Mouse (Mus musculus) thymus, postnatal 36 days (tissue): ENCODE results near the gene Ttc24.
A peak's percentile ranks its signal among the peaks of the same experiment; 100 is the strongest.

Source experiments
- DNase-seq, 2 experiments: peaks; one replicate each; pipeline ENCODE4 v3.0.0; 2022; ENCODE audit warnings: mixed read lengths in 2 of 2

The Ttc24 gene

GRCm38 (mm10) chr3:88077441-88077840 is 663 bp downstream of the Ttc24 start:
- DNase-seq: no peak

- no peak for DNase-seq
Measured at GRCm38 (mm10) chr3:88074766-88075165, 3.3 kb downstream of the Ttc24 start.

- DNase-seq: no peak
Measured at GRCm38 (mm10) chr3:88074351-88074750, 3.8 kb downstream of the Ttc24 start.

- DNase-seq: no peak
Measured at GRCm38 (mm10) chr3:88073631-88074030, 4.5 kb downstream of the Ttc24 start.

DNA sequence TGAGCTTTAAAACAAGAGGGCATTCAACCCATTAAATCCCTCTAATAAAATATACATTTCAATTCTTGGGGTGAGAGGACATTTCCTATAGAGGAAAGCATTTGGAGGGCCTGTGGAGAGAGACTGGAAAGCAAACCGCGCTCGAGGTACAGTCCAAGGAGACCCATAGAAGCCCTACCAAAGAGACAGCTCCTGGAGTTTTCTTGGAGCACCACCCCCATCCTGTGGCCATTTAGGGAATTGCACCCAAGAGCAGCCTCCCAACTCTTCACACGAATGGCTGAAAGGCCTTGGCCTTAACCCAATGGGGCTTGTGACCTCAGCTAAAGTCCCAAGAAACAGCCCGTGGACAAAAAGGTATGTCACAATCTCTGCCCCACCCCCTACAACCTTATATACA is 6.3 kb downstream of the Ttc24 start:
- peak; percentile 77 to 82 for DNase-seq

DNA sequence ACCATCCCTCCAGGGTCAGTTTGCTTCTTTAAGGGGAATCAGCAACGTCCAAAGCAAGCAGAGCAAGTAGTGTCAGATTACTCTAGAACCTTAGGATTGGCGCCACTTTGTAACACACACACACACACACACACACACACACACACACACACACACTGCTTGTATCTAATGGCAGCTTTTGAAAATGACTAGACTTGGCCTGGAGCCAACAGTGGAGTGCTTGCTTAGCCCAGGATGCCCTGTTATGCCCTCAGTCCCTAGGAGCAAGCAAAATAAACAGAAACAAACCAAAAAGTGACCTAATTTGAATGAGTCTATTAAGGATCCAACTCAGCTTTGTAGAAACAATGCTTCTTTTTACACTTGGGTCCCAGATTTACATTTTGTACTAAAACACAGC is 9.7 kb downstream of the Ttc24 start:
- no peak for DNase-seq

- peak; percentile 82 to 85 for DNase-seq
Measured at GRCm38 (mm10) chr3:88057902-88058696, 20.0 kb downstream of the Ttc24 start, which contains the start of gene Naxe. Gene Naxe, minus strand, starts transcription at chr3:88058495.

- DNase-seq: no peak
Measured at GRCm38 (mm10) chr3:88057030-88057429, 21.1 kb downstream of the Ttc24 start.

GRCm38 (mm10) chr3:88049532-88049931 is 28.6 kb downstream of the Ttc24 start:
- no peak for DNase-seq

DNA sequence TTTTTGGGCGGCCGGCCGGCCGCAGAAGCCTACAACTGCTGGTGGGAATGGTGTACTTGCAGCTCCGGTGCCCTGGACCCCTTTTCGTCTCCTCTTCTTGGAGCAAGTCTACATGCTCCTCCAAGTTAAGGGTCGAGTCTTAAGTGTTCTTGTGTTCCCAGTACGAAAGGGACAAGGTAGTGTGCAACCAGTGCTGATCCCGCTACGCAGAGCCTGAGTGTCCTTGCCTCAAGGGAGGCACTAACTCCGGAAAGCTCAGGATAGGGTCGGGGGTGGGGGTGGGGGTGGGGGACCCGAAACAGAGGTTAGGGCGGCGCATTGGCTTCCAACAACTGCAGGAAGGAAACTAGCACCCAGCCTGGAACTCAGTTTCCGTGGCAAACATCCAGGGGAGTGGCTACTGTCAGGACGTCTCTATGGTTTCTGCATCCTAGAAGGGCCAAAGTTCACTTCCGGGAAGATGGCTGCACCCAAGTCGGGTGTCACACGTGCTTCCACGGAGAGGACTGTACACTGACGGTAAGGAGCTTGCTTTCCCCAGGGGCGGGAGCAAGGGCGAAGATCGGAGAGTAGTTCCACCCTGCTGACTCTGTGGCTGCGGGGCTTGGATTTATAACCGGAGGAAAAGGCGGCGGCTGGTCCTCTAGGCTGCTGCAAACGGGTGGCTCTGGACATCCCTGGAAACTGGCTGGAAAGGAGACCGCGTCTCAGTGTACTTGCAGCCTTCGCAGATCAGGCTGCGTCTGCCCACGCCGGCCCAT is 35.3 kb downstream of the Ttc24 start, which contains the start of gene Gpatch4:
Gene Gpatch4 (plus strand): TSS at position 448 of the 761 bp plus-strand sequence.
- peak; percentile 73 to 81 for DNase-seq

- no peak for DNase-seq
Measured at GRCm38 (mm10) chr3:88035561-88036293, 42.4 kb downstream of the Ttc24 start.

- DNase-seq: no peak
Measured at GRCm38 (mm10) chr3:88033506-88033905, 44.6 kb downstream of the Ttc24 start.

GRCm38 (mm10) chr3:88030608-88031395 is 47.3 kb downstream of the Ttc24 start:
- no peak for DNase-seq

DNA sequence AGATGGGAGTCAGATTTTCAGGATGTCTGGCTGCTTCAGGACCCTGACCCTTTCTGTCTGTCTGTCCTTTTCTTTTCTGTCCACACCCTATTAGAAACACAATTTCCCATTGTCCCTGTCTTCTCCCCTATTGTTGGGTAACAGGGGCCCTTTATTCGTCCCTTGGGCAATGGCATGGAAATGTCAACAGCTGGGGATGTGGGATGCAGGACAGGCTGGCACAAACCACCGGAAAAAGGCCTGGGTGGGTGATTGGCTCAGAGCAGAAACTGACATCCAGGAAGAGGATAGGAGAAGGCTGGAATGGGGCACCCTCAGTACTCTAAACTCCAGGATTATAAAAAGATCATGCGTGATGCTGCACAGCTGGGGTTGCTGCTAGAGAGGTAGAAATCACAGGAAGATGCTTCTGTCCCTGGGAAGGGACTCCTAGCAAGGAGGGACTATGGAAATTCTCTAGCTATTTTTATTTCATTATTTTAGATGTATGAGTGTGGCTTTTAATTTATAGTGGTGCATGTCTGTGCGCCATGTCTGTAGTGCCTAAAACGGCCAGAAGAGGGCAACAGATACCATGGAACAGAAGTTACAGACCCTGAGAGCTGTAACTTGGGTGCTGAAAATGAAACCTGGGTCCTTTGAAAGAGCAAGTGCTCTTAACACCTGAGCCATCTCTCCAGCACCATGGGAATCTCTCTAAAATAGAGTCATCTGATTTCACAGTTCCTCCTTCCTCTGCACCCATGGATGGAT is 50.5 kb downstream of the Ttc24 start, which contains the start of gene Hapln2:
Gene Hapln2 (minus strand): TSS at position 150 of the 753 bp plus-strand sequence.
- peak in 1 of 2 experiments; percentile 12 for DNase-seq

GRCm38 (mm10) chr3:88026823-88027222 is 51.3 kb downstream of the Ttc24 start:
- DNase-seq: no peak

- no peak for DNase-seq
Measured at GRCm38 (mm10) chr3:88023192-88024074, 54.7 kb downstream of the Ttc24 start.

- DNase-seq: peak; percentile 74 to 76
Measured at GRCm38 (mm10) chr3:88022322-88023191, 55.5 kb downstream of the Ttc24 start.
